Mouse (Mus musculus): ENCODE measurements around the gene Htra2. TPM values are rescaled to one million over a fixed set of nuclear protein-coding genes. Genes with fewer than 3 reads are reported as not detected.

Htra2 gene
- polyA plus RNA-seq, 1 experiment from 2014 or later: 50.5 TPM

- Histone ChIP-seq H3K9ac (replicated peaks; ENCODE audit: low read depth) (no peak overlapping the region), H3K4me1 (ENCODE audit: insufficient read depth, low read depth, low read length) (peaks cover 8% of the 10 kb centered on the region), H3K27me3 (replicated peaks; ENCODE audit: insufficient read depth, low read length) (no peaks in the 10 kb centered on the region), H3K36me3 (ENCODE audit: insufficient read depth, low read length) (no peaks in the 10 kb centered on the region), H3K27ac (ENCODE audit: low read length) (0 out of 2 replicates have a peak overlapping the region, but pooled peaks have one; percentile 83), H3K4me2 (replicated peaks; ENCODE audit: low read depth, low read length) (peak overlapping the region; percentile 84), H3K4me3 (ENCODE audit: low read depth, low read length) (peak overlapping the region; percentile 57), H3K9me3 (ENCODE audit: low read length) (no peaks in the 10 kb centered on the region)
- ATAC-seq (no peak), DNase-seq (ENCODE audit: low spot score) (no peak)
- TF ChIP-seq CTCF (IDR thresholded peaks at IDR 0.05): no peak
- no peak for TF ChIP-seq EP300 (IDR thresholded peaks at IDR 0.05)
- WGBS: 10% methylated on average over 5 of the region's 5 CpGs
Measured at GRCm38 (mm10) chr6:83034463-83035055, 20.5 kb downstream of the Htra2 start.

- Histone ChIP-seq H3K4me1 (ENCODE audit: insufficient read depth, low read depth, low read length) (peaks cover 8% of the 10 kb centered on the region), H3K4me3 (ENCODE audit: low read depth, low read length) (peak within 1 kb of the TSS; percentile 57), H3K36me3 (ENCODE audit: insufficient read depth, low read length) (no peaks in the 10 kb centered on the region), H3K9ac (replicated peaks; ENCODE audit: low read depth) (peak within 1 kb of the TSS; percentile 51), H3K27me3 (replicated peaks; ENCODE audit: insufficient read depth, low read length) (no peaks in the 10 kb centered on the region), H3K9me3 (ENCODE audit: low read length) (no peaks in the 10 kb centered on the region), H3K4me2 (replicated peaks; ENCODE audit: low read depth, low read length) (peak within 1 kb of the TSS; percentile 84), H3K27ac (ENCODE audit: low read length) (peak within 1 kb of the TSS; percentile 83)
- ATAC-seq (peak; percentile 90), DNase-seq (ENCODE audit: low spot score) (peak; percentile 89)
- 2% methylated on average over 50 of the region's 51 CpGs for WGBS
- TF ChIP-seq EP300 (IDR thresholded peaks at IDR 0.05) (0 out of 2 replicates have a peak, but pooled peaks have one; percentile 24), CTCF (IDR thresholded peaks at IDR 0.05) (no peak)
Measured at GRCm38 (mm10) chr6:83033249-83034185, 21.6 kb downstream of the Htra2 start, which contains the start of the genes Dok1 and Loxl3. Gene Dok1 (minus strand): TSS chr6:83033471. Gene Loxl3 (plus strand): TSS chr6:83034173.

GRCm38 (mm10) chr6:83032769-83033191 is 22.3 kb downstream of the Htra2 start:
- TF ChIP-seq CTCF (IDR thresholded peaks at IDR 0.05) (peak; percentile 41), EP300 (IDR thresholded peaks at IDR 0.05) (no peak)
- no peaks in the 10 kb centered on the region for H3K36me3 ChIP-seq (ENCODE audit: insufficient read depth, low read length)
- H3K9me3 ChIP-seq (ENCODE audit: low read length): no peaks in the 10 kb centered on the region
- ATAC-seq (peak; percentile 49), DNase-seq (ENCODE audit: low spot score) (peak; percentile 50)
- peak overlapping the region; percentile 51 for H3K9ac ChIP-seq (replicated peaks; ENCODE audit: low read depth)
- H3K27ac ChIP-seq (ENCODE audit: low read length): peak overlapping the region; percentile 83
- H3K27me3 ChIP-seq (replicated peaks; ENCODE audit: insufficient read depth, low read length): no peaks in the 10 kb centered on the region
- peak overlapping the region; percentile 84 for H3K4me2 ChIP-seq (replicated peaks; ENCODE audit: low read depth, low read length)
- H3K4me1 ChIP-seq (ENCODE audit: insufficient read depth, low read depth, low read length): peaks cover 8% of the 10 kb centered on the region; the same call in 1 of the 2 replicates
- 2% methylated on average over 31 of the region's 31 CpGs for WGBS
- H3K4me3 ChIP-seq (ENCODE audit: low read depth, low read length): peak overlapping the region; percentile 57

GRCm38 (mm10) chr6:83031921-83032590 is 23.0 kb downstream of the Htra2 start:
- Histone ChIP-seq H3K9ac (replicated peaks; ENCODE audit: low read depth) (0 out of 2 replicates have a peak overlapping the region, but pooled peaks have one; percentile 51), H3K4me3 (ENCODE audit: low read depth, low read length) (peak overlapping the region; percentile 57), H3K4me2 (replicated peaks; ENCODE audit: low read depth, low read length) (peak overlapping the region; percentile 84), H3K27me3 (replicated peaks; ENCODE audit: insufficient read depth, low read length) (no peaks in the 10 kb centered on the region), H3K4me1 (ENCODE audit: insufficient read depth, low read depth, low read length) (peaks cover 8% of the 10 kb centered on the region; the same call in 1 of the 2 replicates), H3K9me3 (ENCODE audit: low read length) (no peaks in the 10 kb centered on the region), H3K36me3 (ENCODE audit: insufficient read depth, low read length) (no peaks in the 10 kb centered on the region), H3K27ac (ENCODE audit: low read length) (no peak overlapping the region)
- WGBS: 51% methylated on average over 18 of the region's 18 CpGs
- no peak for TF ChIP-seq EP300 (IDR thresholded peaks at IDR 0.05)
- TF ChIP-seq CTCF (IDR thresholded peaks at IDR 0.05): no peak
- ATAC-seq: no peak
- DNase-seq (ENCODE audit: low spot score): no peak

GRCm38 (mm10) chr6:83031111-83031510 is 24.0 kb downstream of the Htra2 start:
- H3K4me1 ChIP-seq (ENCODE audit: insufficient read depth, low read depth, low read length): peaks cover 8% of the 10 kb centered on the region; the same call in 1 of the 2 replicates
- no peak for DNase-seq (ENCODE audit: low spot score)
- H3K27me3 ChIP-seq (replicated peaks; ENCODE audit: insufficient read depth, low read length): no peaks in the 10 kb centered on the region
- no peak for ATAC-seq
- H3K36me3 ChIP-seq (ENCODE audit: insufficient read depth, low read length): no peaks in the 10 kb centered on the region
- no peak for TF ChIP-seq CTCF (IDR thresholded peaks at IDR 0.05)
- no peak for TF ChIP-seq EP300 (IDR thresholded peaks at IDR 0.05)
- no peak overlapping the region for H3K9ac ChIP-seq (replicated peaks; ENCODE audit: low read depth)
- H3K4me3 ChIP-seq (ENCODE audit: low read depth, low read length): no peak overlapping the region
- no peak overlapping the region for H3K4me2 ChIP-seq (replicated peaks; ENCODE audit: low read depth, low read length)
- no peak overlapping the region for H3K27ac ChIP-seq (ENCODE audit: low read length)
- 78% methylated on average over 7 of the region's 7 CpGs for WGBS
- H3K9me3 ChIP-seq (ENCODE audit: low read length): no peaks in the 10 kb centered on the region
